Mouse (Mus musculus): ENCODE results near the gene Cdkal1. TPM values are rescaled to one million over a fixed set of nuclear protein-coding genes. Genes with fewer than 3 reads are reported as not detected.

Gene Cdkal1
- polyA plus RNA-seq, 2 experiments, result 10.8 to 29.8 TPM

DNA sequence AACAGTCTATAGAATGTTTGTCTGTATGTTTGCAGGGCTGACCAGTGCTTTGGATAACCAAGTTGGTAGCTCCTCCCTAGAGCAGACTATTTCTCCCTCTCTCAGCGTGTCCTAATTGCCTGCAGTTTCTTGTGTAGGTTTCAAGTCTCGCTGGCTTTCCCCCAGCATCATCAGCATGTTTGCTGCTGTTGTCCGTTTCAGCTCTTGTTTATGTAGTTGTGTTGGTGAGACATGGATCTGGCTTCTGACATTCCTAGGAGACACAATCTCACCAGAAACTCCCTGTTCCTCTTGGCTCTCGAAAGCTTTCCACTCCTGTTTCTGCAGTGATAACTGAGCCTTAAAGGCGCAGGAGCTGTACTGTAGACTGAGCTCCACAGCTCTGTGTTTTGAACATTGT lies 224.1 kb downstream of the Cdkal1 start:
- DNase-seq (ENCODE audit: low spot score), result no peak
- Histone ChIP-seq H3K27ac (replicated peaks; ENCODE audit: low read depth, low read length) (no peak overlapping the region), H3K4me3 (replicated peaks; ENCODE audit: low read length) (no peak overlapping the region), H3K9me3 (ENCODE audit: control insufficient read depth, low read length) (no peaks in the 10 kb centered on the region), H3K27me3 (ENCODE audit: control insufficient read depth, insufficient read depth, low read length) (no peaks in the 10 kb centered on the region), H3K9ac (ENCODE audit: low read depth, low read length, severe bottlenecking) (no peak overlapping the region), H3K4me2 (replicated peaks; ENCODE audit: low read depth, low read length, severe bottlenecking) (no peak overlapping the region), H3K36me3 (ENCODE audit: control insufficient read depth, insufficient read depth, low read length) (no peaks in the 10 kb centered on the region), H3K4me1 (ENCODE audit: control insufficient read depth, insufficient read depth, low read length) (peaks cover 9% of the 10 kb centered on the region; the same call in 1 of the 2 replicates)
- no peak for ATAC-seq (ENCODE audit: low FRiP score, low read depth)
- 50% methylated on average over 5 of the region's 5 CpGs for WGBS
- no peak for TF ChIP-seq POLR2A (IDR thresholded peaks at IDR 0.05; ENCODE audit: borderline replicate concordance, extremely low read depth, insufficient read depth, insufficient read length)

DNA sequence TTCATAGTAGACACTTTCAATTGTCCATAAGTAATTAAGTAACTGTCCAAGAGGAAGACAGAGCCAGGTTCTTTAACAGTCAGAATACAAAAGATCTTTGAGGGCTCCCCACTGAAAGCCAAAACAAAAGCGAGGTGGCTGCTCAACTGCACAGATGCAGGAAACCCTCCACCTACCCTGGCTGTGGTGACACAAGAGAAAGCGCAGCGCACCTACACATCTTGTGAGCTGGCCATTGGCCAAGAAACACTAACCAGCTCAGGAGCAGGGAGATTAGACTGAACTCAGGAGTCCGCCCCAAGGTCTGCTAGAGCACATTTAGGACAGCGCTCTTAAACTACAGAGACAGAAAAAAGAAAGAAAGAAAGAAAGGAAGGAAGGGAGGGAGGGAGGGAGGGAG lies 226.9 kb downstream of the Cdkal1 start:
- H3K36me3 ChIP-seq (ENCODE audit: control insufficient read depth, insufficient read depth, low read length), result no peaks in the 10 kb centered on the region
- no peak overlapping the region for H3K4me2 ChIP-seq (replicated peaks; ENCODE audit: low read depth, low read length, severe bottlenecking)
- 33% methylated on average over 5 of the region's 5 CpGs for WGBS
- H3K4me3 ChIP-seq (replicated peaks; ENCODE audit: low read length), result no peak overlapping the region
- ATAC-seq (ENCODE audit: low FRiP score, low read depth) (no peak), DNase-seq (ENCODE audit: low spot score) (peak; percentile 44)
- no peaks in the 10 kb centered on the region for H3K9me3 ChIP-seq (ENCODE audit: control insufficient read depth, low read length)
- no peak overlapping the region for H3K27ac ChIP-seq (replicated peaks; ENCODE audit: low read depth, low read length)
- no peaks in the 10 kb centered on the region for H3K27me3 ChIP-seq (ENCODE audit: control insufficient read depth, insufficient read depth, low read length)
- H3K9ac ChIP-seq (ENCODE audit: low read depth, low read length, severe bottlenecking), result no peak overlapping the region
- TF ChIP-seq POLR2A (IDR thresholded peaks at IDR 0.05; ENCODE audit: borderline replicate concordance, extremely low read depth, insufficient read depth, insufficient read length), result no peak
- H3K4me1 ChIP-seq (ENCODE audit: control insufficient read depth, insufficient read depth, low read length), result peaks cover 9% of the 10 kb centered on the region; the same call in 1 of the 2 replicates

DNA sequence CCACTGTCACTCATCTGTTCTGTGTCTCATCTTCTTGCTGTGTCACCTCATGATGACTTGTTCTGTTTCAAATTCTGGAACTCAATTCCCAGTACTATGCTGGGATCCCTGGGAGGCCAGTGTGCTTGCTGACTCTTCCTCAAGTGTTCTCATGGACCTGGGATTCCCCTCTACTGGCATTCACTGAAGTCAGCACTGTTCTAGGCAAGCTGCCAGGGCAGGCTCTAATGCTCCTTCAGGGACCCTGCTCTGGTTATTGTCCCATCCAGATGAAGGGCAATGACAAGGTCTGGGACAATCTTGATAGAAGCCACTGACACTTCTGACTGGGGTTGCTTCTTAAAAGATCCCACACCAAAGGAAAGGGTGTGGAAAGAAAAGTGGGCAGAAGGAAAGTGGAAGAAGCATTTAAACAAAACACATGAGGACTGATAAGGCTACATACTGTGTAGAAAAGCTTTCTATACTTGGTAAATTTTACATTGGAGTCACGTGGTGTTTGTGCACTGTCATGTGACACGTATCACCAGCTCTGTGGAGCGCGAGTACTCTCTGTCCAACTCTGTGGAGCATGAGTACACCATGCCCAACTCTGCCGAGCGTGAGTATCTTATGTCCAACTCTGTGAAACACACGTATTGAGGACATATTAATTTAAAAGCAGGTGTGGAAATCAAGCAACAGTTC lies 227.9 kb downstream of the Cdkal1 start:
- no peak overlapping the region for H3K4me3 ChIP-seq (replicated peaks; ENCODE audit: low read length)
- no peaks in the 10 kb centered on the region for H3K36me3 ChIP-seq (ENCODE audit: control insufficient read depth, insufficient read depth, low read length)
- H3K27me3 ChIP-seq (ENCODE audit: control insufficient read depth, insufficient read depth, low read length), result no peaks in the 10 kb centered on the region
- H3K4me1 ChIP-seq (ENCODE audit: control insufficient read depth, insufficient read depth, low read length), result peaks cover 9% of the 10 kb centered on the region; the same call in 1 of the 2 replicates
- no peak overlapping the region for H3K9ac ChIP-seq (ENCODE audit: low read depth, low read length, severe bottlenecking)
- H3K4me2 ChIP-seq (replicated peaks; ENCODE audit: low read depth, low read length, severe bottlenecking), result no peak overlapping the region
- H3K27ac ChIP-seq (replicated peaks; ENCODE audit: low read depth, low read length), result no peak overlapping the region
- ATAC-seq (ENCODE audit: low FRiP score, low read depth) (no peak), DNase-seq (ENCODE audit: low spot score) (no peak)
- H3K9me3 ChIP-seq (ENCODE audit: control insufficient read depth, low read length), result no peaks in the 10 kb centered on the region
- TF ChIP-seq POLR2A (IDR thresholded peaks at IDR 0.05; ENCODE audit: borderline replicate concordance, extremely low read depth, insufficient read depth, insufficient read length), result no peak
- 80% methylated on average over 7 of the region's 7 CpGs for WGBS

DNA sequence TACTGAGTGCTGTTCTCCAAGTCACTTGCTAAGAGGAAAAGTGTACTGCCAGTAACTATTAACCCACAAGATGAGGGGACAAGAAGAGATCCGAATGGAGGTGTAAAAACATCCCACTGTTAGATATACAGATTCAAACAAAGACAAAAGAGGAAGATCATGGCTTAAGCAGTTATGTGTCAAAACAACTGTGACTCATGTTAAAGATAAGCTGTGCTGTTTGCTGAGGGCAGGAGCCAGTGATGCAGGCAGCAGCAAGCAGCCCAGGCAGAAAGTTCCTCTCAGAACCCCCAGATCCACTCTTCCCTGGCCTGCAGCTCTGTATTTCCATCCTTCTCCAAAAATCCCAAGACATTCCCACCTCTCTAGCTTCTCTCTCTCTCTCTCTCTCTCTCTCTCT lies 230.5 kb downstream of the Cdkal1 start:
- peaks cover 6% of the 10 kb centered on the region for H3K4me1 ChIP-seq (ENCODE audit: control insufficient read depth, insufficient read depth, low read length)
- no peaks in the 10 kb centered on the region for H3K9me3 ChIP-seq (ENCODE audit: control insufficient read depth, low read length)
- TF ChIP-seq POLR2A (IDR thresholded peaks at IDR 0.05; ENCODE audit: borderline replicate concordance, extremely low read depth, insufficient read depth, insufficient read length), result no peak
- WGBS, result 56% methylated on average over 1 of the region's 1 CpGs
- H3K4me3 ChIP-seq (replicated peaks; ENCODE audit: low read length), result no peak overlapping the region
- H3K9ac ChIP-seq (ENCODE audit: low read depth, low read length, severe bottlenecking), result no peak overlapping the region
- H3K36me3 ChIP-seq (ENCODE audit: control insufficient read depth, insufficient read depth, low read length), result no peaks in the 10 kb centered on the region
- ATAC-seq (ENCODE audit: low FRiP score, low read depth), result no peak
- DNase-seq (ENCODE audit: low spot score), result no peak
- no peak overlapping the region for H3K27ac ChIP-seq (replicated peaks; ENCODE audit: low read depth, low read length)
- H3K4me2 ChIP-seq (replicated peaks; ENCODE audit: low read depth, low read length, severe bottlenecking), result no peak overlapping the region
- H3K27me3 ChIP-seq (ENCODE audit: control insufficient read depth, insufficient read depth, low read length), result no peaks in the 10 kb centered on the region

DNA sequence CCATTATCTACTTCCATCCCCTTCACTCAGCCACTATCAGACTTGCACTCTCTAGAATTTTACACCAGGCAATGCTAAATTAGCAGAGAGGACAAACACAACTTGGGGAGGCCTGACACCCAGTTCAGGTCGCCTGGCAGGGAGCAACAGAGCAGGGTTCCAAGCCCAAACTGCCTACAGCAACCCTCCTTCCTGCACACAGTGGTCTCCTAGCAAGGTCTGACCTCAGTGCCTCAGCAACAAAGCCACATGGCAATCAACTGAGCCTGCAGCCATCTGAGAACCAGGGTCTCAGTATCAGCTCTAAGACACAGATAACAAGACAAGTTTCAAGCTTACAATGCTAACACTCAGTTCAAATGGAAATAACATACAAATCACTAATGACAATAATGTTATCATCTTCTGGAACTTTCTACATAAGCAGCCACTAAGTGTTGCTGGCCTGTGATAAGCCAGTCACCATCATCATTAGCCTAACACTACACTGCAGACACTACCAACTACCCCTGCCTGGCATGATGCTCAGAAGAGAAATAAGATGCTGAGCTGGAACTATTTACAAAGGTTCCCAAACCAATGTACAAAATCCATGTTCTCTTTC lies 231.7 kb downstream of the Cdkal1 start:
- ATAC-seq (ENCODE audit: low FRiP score, low read depth) (no peak), DNase-seq (ENCODE audit: low spot score) (no peak)
- TF ChIP-seq POLR2A (IDR thresholded peaks at IDR 0.05; ENCODE audit: borderline replicate concordance, extremely low read depth, insufficient read depth, insufficient read length), result no peak
- no peaks in the 10 kb centered on the region for H3K9me3 ChIP-seq (ENCODE audit: control insufficient read depth, low read length)
- no peaks in the 10 kb centered on the region for H3K36me3 ChIP-seq (ENCODE audit: control insufficient read depth, insufficient read depth, low read length)
- H3K4me3 ChIP-seq (replicated peaks; ENCODE audit: low read length), result no peak overlapping the region
- H3K27ac ChIP-seq (replicated peaks; ENCODE audit: low read depth, low read length), result no peak overlapping the region
- WGBS, result 83% methylated on average over 1 of the region's 1 CpGs
- no peaks in the 10 kb centered on the region for H3K27me3 ChIP-seq (ENCODE audit: control insufficient read depth, insufficient read depth, low read length)
- H3K9ac ChIP-seq (ENCODE audit: low read depth, low read length, severe bottlenecking), result no peak overlapping the region
- H3K4me2 ChIP-seq (replicated peaks; ENCODE audit: low read depth, low read length, severe bottlenecking), result no peak overlapping the region
- peaks cover 10% of the 10 kb centered on the region for H3K4me1 ChIP-seq (ENCODE audit: control insufficient read depth, insufficient read depth, low read length)

Measured in limb, embryonic 14.5 days (tissue).